Mouse (Mus musculus): ENCODE results near the gene Fam216b. TPM values are rescaled to one million over a fixed set of nuclear protein-coding genes. Genes with fewer than 3 reads are reported as not detected.

The Fam216b gene
- 6.6 and 7.7 TPM in 2 replicates for polyA plus RNA-seq (2015; fragmentation: Nextera tagmentation; extraction: Ambion mirVana)

GRCm38 (mm10) chr14:78088907-78089306 is at the start of gene Fam216b:
Fam216b (minus strand) TSS chr14:78089007.
- TF ChIP-seq CTCF (IDR thresholded peaks at IDR 0.05) (no peak), EP300 (IDR thresholded peaks at IDR 0.05) (no peak)
- Histone ChIP-seq H3K27ac (ENCODE audit: low read length) (no peak within 1 kb of the TSS), H3K9ac (replicated peaks; ENCODE audit: low read depth) (no peak within 1 kb of the TSS), H3K4me3 (ENCODE audit: low read depth, low read length) (no peak within 1 kb of the TSS), H3K36me3 (ENCODE audit: insufficient read depth, low read length) (no peaks in the 10 kb centered on the region), H3K4me2 (replicated peaks; ENCODE audit: low read depth, low read length) (no peak within 1 kb of the TSS), H3K27me3 (replicated peaks; ENCODE audit: insufficient read depth, low read length) (no peaks in the 10 kb centered on the region), H3K9me3 (ENCODE audit: low read length) (no peaks in the 10 kb centered on the region), H3K4me1 (ENCODE audit: insufficient read depth, low read depth, low read length) (no peaks in the 10 kb centered on the region)
- WGBS: 74% methylated on average over 6 of the region's 6 CpGs
- ATAC-seq (no peak), DNase-seq (ENCODE audit: low spot score) (peak; percentile 5)

DNA sequence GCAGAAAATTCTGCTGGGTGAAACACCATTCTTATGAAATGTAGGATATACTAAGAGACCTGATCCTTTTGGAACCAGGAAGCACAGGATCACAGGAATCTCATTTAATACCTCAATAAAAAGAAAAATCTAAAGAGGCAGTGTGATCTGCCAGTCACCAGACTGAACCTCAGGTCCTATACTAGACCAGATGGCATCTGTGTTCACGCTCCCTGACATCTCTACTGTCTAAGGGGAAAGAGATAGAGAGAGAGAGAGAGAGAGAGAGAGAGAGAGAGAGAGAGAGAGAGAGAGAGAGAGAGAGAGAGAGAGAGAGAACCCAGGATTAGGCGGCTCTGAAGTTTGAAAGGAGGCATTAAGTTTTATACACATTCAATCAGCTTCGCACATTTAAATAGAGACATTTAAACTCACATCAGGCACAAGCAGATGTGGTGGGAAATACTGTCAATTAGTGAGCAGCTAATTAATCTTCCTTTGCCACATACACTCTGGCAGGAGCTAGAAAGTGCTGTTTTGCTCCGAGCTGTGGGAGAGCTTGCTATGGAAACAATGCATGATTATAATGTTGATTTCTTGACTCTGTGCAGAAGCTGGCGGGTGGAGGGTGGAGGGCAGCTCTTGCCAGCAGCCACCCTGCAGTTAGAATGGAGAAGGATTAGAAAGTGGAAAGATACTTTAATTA is 43.7 kb upstream of the Fam216b start:
- DNase-seq (ENCODE audit: low spot score) (no peak), ATAC-seq (no peak)
- Histone ChIP-seq H3K4me2 (replicated peaks; ENCODE audit: low read depth, low read length) (no peak overlapping the region), H3K27ac (ENCODE audit: low read length) (no peak overlapping the region), H3K9ac (replicated peaks; ENCODE audit: low read depth) (no peak overlapping the region), H3K4me1 (ENCODE audit: insufficient read depth, low read depth, low read length) (no peaks in the 10 kb centered on the region), H3K36me3 (ENCODE audit: insufficient read depth, low read length) (no peaks in the 10 kb centered on the region), H3K4me3 (ENCODE audit: low read depth, low read length) (no peak overlapping the region), H3K9me3 (ENCODE audit: low read length) (no peaks in the 10 kb centered on the region), H3K27me3 (replicated peaks; ENCODE audit: insufficient read depth, low read length) (no peaks in the 10 kb centered on the region)
- TF ChIP-seq EP300 (IDR thresholded peaks at IDR 0.05) (no peak), CTCF (IDR thresholded peaks at IDR 0.05) (no peak)
- WGBS: 41% methylated on average over 5 of the region's 5 CpGs

- no peaks in the 10 kb centered on the region for H3K9me3 ChIP-seq (ENCODE audit: low read length)
- no peaks in the 10 kb centered on the region for H3K27me3 ChIP-seq (replicated peaks; ENCODE audit: insufficient read depth, low read length)
- ATAC-seq (no peak), DNase-seq (ENCODE audit: low spot score) (peak; percentile 49)
- no peak overlapping the region for H3K9ac ChIP-seq (replicated peaks; ENCODE audit: low read depth)
- H3K4me2 ChIP-seq (replicated peaks; ENCODE audit: low read depth, low read length): no peak overlapping the region
- 43% methylated on average over 3 of the region's 3 CpGs for WGBS
- no peaks in the 10 kb centered on the region for H3K36me3 ChIP-seq (ENCODE audit: insufficient read depth, low read length)
- H3K27ac ChIP-seq (ENCODE audit: low read length): no peak overlapping the region
- no peak overlapping the region for H3K4me3 ChIP-seq (ENCODE audit: low read depth, low read length)
- H3K4me1 ChIP-seq (ENCODE audit: insufficient read depth, low read depth, low read length): no peaks in the 10 kb centered on the region
- TF ChIP-seq CTCF (IDR thresholded peaks at IDR 0.05): no peak
- TF ChIP-seq EP300 (IDR thresholded peaks at IDR 0.05): no peak
Observed at GRCm38 (mm10) chr14:78126670-78127069, 37.9 kb upstream of the Fam216b start.

DNA sequence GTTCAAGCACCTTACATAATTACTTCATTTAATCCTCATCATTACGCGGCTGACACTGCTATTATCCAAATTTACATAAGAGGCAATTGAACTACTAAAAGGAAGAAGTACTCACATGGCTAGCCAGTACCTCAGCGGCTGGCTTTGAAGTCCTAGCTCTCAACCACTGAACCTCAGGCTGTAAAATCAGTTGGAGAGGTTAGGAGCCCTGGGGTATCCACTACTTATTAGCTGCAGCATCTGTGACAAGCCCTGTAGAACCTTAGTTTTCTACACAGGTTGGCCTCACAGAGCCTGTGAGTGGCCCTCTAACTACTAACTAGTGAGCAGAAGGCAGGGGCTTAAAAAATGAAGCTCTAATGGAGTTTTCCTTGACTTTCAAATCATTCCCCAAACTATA is 31.5 kb upstream of the Fam216b start:
- Histone ChIP-seq H3K27me3 (replicated peaks; ENCODE audit: insufficient read depth, low read length) (no peaks in the 10 kb centered on the region), H3K9me3 (ENCODE audit: low read length) (no peaks in the 10 kb centered on the region), H3K36me3 (ENCODE audit: insufficient read depth, low read length) (no peaks in the 10 kb centered on the region), H3K9ac (replicated peaks; ENCODE audit: low read depth) (no peak overlapping the region), H3K4me2 (replicated peaks; ENCODE audit: low read depth, low read length) (no peak overlapping the region), H3K4me3 (ENCODE audit: low read depth, low read length) (no peak overlapping the region), H3K27ac (ENCODE audit: low read length) (no peak overlapping the region), H3K4me1 (ENCODE audit: insufficient read depth, low read depth, low read length) (no peaks in the 10 kb centered on the region)
- WGBS: 60% methylated on average over 3 of the region's 3 CpGs
- TF ChIP-seq EP300 (IDR thresholded peaks at IDR 0.05): no peak
- DNase-seq (ENCODE audit: low spot score) (no peak), ATAC-seq (no peak)

- Histone ChIP-seq H3K4me2 (replicated peaks; ENCODE audit: low read depth, low read length) (no peak overlapping the region), H3K36me3 (ENCODE audit: insufficient read depth, low read length) (no peaks in the 10 kb centered on the region), H3K27me3 (replicated peaks; ENCODE audit: insufficient read depth, low read length) (no peaks in the 10 kb centered on the region), H3K4me3 (ENCODE audit: low read depth, low read length) (no peak overlapping the region), H3K9ac (replicated peaks; ENCODE audit: low read depth) (no peak overlapping the region), H3K4me1 (ENCODE audit: insufficient read depth, low read depth, low read length) (no peaks in the 10 kb centered on the region), H3K27ac (ENCODE audit: low read length) (no peak overlapping the region), H3K9me3 (ENCODE audit: low read length) (no peaks in the 10 kb centered on the region)
- DNase-seq (ENCODE audit: low spot score): no peak
- ATAC-seq: no peak
- WGBS: 60% methylated on average over 10 of the region's 10 CpGs
- TF ChIP-seq EP300 (IDR thresholded peaks at IDR 0.05) (no peak), CTCF (IDR thresholded peaks at IDR 0.05) (no peak)
Observed at GRCm38 (mm10) chr14:78119449-78120200, 30.8 kb upstream of the Fam216b start.

GRCm38 (mm10) chr14:78117671-78118070 is 28.9 kb upstream of the Fam216b start:
- no peak for TF ChIP-seq CTCF (IDR thresholded peaks at IDR 0.05)
- TF ChIP-seq EP300 (IDR thresholded peaks at IDR 0.05): no peak
- ATAC-seq (no peak), DNase-seq (ENCODE audit: low spot score) (no peak)
- Histone ChIP-seq H3K36me3 (ENCODE audit: insufficient read depth, low read length) (no peaks in the 10 kb centered on the region), H3K27ac (ENCODE audit: low read length) (no peak overlapping the region), H3K4me1 (ENCODE audit: insufficient read depth, low read depth, low read length) (no peaks in the 10 kb centered on the region), H3K9ac (replicated peaks; ENCODE audit: low read depth) (no peak overlapping the region), H3K4me2 (replicated peaks; ENCODE audit: low read depth, low read length) (no peak overlapping the region), H3K27me3 (replicated peaks; ENCODE audit: insufficient read depth, low read length) (no peaks in the 10 kb centered on the region), H3K4me3 (ENCODE audit: low read depth, low read length) (no peak overlapping the region), H3K9me3 (ENCODE audit: low read length) (no peaks in the 10 kb centered on the region)
- 90% methylated on average over 4 of the region's 4 CpGs for WGBS
